Mouse (Mus musculus): ENCODE results near the gene Sept5. TPM values are rescaled to one million over a fixed set of nuclear protein-coding genes. Genes with fewer than 3 reads are reported as not detected.

Sept5 gene
- total RNA-seq, 2 experiments from 2014 or later: 2.7 TPM

DNA sequence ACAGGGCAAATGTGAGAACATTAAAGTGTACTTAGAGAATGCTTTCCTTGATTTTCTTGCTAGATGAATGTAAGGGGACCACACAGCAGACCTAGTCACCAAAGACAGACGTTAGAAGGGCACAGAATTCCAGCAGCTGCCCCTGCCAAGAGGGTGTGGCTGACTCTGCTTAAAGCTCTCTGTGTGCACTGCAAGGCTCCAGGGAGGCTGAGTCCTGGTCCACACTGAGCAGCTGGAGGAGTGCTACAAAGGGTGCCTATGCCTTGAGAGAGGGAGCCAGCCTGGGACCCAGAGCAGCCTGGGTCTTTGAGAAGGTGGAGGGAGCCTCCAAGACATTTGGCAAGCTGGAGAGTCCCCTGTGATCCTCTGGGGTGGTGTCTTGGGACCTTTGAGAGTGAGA is 3.6 kb upstream of the Sept5 start:
- no peak for DNase-seq
- intact Hi-C loops (cut with DNase I): no loop called here

DNA sequence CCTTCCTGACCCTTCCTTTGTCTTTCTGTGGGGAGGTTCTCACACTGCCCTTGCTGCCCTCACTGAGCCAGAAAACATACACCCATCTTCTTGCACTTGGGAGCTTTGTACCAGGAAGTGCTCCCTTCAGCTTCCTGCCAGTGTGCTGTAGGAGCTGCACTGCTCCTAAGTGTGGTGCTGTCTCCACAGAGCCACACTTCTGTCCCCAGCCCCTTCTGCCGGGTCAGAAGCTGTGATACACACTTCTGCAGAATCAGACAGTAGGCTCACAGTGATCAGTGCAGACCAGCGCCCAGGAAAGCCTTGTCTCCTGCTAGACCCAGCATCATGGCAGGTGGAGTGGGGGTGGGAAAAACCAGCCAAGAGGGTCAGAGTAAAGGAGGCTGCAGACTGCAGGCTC is 3.1 kb upstream of the Sept5 start:
- DNase-seq: peak in 1 of 2 experiments; percentile 7
- intact Hi-C loops (cut with DNase I): no loop called here

DNA sequence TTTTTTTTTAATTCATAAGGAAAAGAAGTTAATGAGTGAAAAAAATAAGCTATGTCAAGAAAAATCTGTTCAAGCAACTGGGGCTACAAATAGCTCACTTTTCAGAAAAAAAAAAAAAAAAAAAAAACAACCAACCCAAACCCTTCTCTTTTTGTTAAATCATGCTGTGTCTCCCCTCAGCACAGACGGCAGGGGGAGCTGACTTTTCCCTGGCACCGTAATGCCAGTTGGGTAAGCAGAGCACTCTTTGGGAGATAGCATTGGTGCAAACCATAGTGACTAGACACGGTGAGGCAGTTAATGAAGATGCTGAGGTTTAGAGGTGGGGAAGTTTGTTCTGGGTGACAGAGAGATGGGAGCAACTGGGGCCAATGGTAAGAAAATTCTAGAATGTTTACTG is 2.3 kb upstream of the Sept5 start:
- intact Hi-C loops (cut with DNase I): no loop called here
- peak in 1 of 2 experiments; percentile 8 for DNase-seq

DNA sequence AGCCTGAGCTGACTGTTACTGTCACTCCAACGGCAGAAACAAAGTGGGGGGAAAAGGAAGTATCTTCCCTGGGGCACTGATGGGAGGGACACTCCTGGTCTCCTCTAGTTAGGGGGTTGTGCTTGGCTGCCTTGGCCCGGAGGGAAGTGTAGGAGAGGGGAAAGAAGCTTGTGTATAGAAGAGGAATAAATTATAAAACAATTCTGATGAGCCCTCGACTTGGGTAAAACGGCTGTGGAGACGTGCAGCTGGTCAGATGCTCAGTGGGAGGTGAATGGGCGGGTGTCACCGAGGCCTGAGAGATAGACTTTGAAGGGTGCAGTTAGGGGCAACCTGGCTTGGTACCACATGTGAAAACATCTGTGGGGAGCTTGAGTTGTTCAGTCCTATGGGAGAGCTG is 1.4 kb upstream of the Sept5 start:
- intact Hi-C loops (cut with DNase I): no loop called here
- DNase-seq: peak in 1 of 2 experiments; percentile 3

DNA sequence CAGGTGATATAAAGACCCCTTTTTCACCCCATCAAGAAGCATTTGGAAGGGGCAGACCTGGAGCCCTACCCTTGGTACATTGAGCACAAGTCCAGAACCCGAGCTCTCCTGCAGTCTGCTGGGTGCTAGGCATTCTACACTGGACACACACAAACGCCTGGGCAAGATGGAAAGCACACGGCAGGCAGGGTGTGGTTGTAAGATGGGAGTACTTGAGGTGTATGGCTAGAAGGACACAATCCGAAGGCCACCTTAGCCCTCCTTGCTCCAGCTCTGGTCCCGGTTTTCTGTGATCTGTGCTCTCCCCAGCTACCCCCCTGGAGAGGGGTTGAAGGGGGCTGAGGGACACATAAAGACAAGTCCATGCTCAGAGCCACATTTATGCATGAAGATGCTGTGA is 537 bp upstream of the Sept5 start:
- DNase-seq: no peak
- intact Hi-C loops (cut with DNase I): no loop called here

DNA sequence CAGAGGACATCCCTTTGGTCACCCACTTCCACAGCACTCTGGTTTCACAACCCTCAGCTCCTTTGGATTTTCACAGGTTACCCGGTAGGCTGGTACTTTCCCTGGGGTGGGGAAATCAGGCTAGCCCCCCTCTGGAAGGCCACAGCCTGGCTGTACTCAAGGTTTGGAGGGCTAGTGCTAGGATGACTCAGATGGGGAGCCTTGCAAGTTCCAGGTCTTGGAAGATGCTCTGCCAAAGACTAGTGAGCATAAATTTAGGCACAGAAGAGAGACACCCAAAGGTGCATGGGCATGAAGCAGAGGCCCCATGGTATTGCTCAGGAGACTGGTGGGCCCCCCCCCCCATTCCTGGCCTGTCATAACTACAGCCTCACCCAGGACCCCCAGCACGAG is 810 bp downstream of the Sept5 start:
- DNase-seq: no peak
- intact Hi-C loops (cut with DNase I): loop anchor here (2.0 to 5.0 kb wide), 2 partner anchors 50 to 168 kb away; no protein-coding TSS in a partner anchor

DNA sequence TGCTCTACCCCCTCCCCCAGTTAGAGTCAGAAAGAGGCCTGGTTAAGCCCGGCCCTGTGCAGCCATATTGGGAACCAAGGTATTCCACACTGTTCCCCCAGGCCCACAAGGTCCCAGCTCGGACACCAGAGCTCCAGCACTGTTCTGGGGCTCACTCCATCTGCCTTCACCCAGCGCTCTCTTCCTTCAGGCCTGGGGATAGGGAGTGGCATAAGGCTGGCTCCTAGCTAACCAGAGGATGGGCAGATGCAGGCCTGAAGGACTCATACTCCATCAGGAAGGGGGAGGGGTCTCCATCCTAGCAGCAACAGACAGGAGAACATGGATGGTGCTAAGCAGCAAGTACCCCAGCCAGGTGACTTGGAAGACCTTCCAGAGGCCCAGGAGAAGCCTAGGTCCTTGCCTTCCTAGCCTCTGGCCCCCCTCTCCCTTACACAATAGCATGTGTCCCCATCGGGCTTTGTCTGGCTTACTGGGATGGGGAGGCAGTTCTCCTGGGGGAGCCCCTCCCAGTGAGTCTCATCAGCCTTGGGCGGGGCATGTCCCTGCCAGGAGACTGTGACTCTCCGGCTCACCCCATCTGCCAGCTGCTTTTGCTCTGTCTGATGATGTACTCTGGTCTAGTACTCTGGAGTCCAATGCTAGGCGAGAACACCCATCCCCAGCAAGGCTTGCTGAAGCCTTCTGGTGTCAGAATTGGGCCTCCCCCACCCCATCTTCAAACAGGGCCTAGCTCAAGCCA is 1.4 kb downstream of the Sept5 start:
- intact Hi-C loops (cut with DNase I): loop anchor here (2.0 to 5.0 kb wide), 2 partner anchors 50 to 169 kb away; no protein-coding TSS in a partner anchor
- DNase-seq: peak in 1 of 2 experiments; percentile 27

DNA sequence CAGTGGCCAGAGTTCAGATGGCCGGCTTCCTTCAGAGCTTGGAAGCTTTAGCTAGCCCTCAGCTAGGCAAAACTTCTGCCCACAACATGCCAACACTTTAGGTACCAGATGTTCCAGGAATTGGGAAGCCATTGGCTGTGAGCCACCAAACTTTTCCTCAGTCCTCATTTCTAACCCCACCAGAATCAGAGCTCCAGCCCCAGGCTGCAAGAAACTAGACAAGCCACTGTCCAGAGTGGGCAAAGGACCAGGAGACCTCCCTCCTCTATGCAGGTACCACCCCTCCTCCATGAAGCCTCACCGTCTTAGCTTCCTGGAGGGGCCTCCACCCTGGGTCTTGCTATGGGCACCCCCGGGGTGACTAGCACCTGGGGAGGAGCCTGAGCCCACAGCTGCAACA is 2.6 kb downstream of the Sept5 start:
- peak in 1 of 2 experiments; percentile 14 for DNase-seq
- intact Hi-C loops (cut with DNase I): loop anchor here (5.0 kb wide), 1 partner anchor 170 kb away; no protein-coding TSS in a partner anchor

DNA sequence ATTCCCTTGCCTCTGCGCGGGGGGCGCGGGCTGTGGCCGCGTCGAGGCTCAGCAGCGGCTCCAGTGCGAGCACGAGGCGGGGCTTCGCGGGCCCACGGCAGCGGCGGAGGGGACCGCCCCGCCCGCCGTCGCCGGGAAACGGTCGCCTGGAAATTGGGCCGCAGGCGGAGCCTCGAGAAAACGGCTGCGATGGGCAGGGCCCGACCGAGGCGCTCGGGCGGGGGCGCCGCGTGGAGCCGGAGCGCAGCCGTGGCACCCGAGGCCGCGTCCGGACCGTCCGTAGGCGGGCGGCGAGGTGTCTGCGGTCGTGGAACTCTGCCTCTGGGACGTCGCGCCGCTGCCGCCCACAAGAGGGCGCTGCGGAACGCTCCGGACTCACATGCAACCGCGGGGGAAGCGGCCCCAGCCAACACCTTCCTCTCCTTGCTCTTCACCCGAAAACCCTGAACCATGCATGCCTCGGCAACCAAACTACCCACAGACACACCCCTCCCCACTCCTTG is 3.3 kb downstream of the Sept5 start, which contains the start of gene Gm49601:
Gm49601 (minus strand) TSS at position 52 of the 503 bp plus-strand sequence.
- intact Hi-C loops (cut with DNase I): loop anchor here (5.0 kb wide), 1 partner anchor 171 kb away; no protein-coding TSS in a partner anchor
- DNase-seq: peak; percentile 72 to 83

DNA sequence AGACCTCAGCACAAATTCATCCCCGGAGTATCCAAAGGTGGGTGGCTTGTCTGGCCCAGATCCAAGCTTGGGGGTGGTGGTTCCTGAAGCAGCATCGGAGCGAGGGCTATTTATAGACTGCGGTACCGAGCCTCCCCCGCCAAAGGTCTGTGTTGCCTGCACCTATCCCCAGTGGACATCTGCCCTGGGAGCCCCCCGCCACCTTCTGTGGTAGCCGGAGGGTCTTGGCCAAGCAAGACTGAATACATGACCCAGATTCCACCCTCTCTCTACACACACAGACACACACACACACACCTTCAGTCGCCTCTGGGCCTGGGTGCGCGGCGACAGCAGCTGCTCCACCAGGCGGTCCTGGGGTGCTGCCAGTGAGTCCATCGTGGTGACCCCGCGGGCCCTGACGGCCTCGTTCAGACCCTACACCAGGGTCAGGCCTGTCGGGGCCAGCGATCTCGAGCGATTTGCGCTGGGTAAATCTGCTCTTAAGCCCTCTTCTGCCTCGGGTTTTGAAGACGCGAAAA is 3.9 kb downstream of the Sept5 start:
- DNase-seq: no peak
- intact Hi-C loops (cut with DNase I): loop anchor here (5.0 kb wide), 1 partner anchor 171 kb away; no protein-coding TSS in a partner anchor

DNA sequence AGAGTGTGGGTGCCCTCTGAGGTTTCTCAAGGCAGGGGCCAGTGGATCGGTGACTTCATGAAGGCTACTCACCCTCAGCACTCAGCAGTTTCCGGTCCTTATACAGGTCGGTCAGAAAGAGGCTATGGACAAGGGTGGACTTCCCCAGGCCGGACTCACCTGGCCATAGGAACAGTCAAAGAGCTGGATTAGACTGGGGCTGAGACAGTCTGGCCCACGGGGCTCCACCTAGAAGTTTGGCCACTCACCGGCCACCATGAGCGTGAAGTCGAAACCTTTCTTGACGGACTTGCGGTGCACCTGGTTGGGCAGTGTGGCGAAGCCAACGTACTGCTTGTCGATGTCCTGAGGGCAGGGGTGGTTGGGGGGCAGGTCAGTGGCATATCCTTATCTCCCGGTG is 4.7 kb downstream of the Sept5 start:
- intact Hi-C loops (cut with DNase I): loop anchor here (5.0 kb wide), 1 partner anchor 172 kb away; no protein-coding TSS in a partner anchor
- DNase-seq: no peak

DNA sequence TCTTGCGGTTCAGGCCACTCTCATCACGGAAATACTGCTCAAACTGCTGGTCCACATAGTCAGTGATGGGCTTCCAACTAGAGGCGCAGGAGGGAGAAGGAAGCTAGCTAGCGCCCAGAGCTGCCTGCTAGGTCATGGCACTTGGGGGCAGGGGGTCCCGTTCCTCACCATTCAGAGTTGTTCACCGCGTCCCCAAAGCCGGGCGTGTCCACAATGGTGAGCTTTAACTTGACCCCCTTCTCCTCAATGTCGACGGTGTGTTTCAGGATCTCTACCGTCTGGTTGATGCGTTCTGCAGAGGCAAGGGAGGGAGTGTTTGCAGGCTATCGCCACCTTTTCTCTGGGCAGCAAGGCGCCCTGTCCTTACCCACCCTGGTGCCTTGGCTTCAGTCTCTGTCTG is 5.1 kb downstream of the Sept5 start:
- intact Hi-C loops (cut with DNase I): loop anchor here (5.0 kb wide), 1 partner anchor 173 kb away; no protein-coding TSS in a partner anchor
- DNase-seq: no peak

DNA sequence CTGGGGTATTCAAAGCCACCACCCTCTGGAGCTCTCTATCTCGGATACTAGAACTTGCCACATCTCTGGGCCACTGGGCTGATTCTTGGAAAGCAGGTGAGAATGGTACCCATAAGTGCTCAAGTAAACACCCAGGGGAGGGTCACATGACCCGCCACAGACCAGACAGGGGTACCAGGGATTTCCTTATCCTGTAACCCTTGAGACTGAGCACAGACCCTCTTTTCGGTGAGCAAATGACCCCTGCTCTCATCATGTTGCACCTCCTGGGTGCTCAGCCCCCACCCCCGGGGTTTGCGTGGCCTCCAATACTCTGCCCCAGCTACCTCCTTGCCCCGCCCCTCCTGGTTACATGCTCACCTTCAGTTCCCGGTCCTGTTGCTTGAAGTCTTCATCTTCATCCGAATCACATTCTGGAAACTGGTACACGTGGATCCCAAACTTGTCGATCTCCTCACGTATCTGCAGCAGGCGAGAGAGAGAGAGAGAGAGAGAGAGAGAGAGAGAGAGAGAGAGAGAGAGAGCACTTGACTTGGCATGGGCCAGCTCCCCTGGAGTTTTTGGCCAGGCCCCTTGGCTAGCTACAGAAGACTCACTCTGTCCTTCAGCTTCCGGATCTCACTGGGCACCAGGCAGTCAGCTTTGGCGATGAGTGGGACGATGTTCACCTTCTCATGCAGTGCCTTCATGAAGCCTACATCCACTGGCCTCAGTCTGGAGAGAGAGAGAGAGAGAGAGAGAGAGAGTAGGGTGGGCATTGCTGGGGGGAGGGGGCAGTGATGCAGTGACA is 5.8 kb downstream of the Sept5 start:
- DNase-seq: no peak
- intact Hi-C loops (cut with DNase I): no loop called here

DNA sequence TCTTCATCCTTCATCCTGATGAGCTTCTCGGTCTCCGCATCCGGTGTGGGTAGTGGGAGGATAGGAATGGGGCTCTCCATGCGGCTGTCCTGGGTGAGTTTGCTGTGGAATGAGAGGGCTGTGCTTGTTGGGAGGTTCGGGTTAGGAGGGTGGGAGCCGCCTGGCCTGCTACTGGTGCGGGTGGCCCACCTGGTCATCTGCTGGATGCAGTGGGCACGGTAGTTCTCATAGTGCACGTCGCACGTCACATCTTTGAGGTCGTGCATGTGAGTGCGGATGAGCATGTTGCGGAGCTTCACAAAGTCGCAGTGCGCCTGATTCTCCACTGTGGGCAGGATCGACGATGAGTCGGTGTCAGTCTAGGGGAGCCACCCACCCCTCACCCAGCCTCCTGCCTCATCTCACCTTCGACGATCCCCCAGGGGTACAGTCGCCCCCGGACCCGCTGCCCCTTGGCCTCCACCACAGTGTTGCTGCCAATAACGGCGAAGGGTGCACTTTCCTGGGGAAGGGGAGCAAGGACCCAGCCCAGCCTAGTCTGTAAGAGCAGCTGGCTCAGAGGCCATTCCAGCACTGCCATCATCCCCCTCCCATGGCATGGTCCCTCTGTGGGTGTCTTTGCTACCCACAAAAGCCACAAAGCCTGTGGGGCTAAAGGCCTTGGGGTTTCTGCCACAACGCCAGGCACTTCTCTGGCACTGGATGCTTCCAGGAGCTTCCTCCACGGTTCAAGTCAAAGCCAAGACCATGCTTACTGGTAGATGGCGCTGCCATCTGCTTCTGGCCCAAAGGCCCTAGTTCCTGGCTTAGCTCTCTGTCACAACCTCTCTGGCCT is 6.6 kb downstream of the Sept5 start:
- DNase-seq: no peak
- intact Hi-C loops (cut with DNase I): no loop called here

DNA sequence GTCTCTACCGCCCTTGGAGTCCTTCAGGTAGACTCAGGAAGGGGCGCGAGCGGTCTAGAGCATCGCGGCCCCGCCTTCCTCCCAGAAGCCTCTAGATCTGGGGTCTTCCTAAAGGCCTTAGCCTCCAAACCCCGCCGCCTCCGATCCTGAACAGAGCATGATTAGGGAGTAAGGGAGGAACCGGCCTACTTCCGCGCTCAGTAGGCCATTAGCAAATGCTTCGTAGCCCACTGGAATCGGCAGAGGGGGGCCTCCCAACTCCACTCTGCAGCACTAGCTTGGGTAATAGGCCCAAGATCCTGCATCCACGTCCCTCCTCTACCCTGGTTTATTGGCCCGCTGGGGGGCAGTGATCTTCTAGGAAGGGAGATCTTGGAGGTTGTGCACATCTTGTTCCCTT is 7.7 kb downstream of the Sept5 start, which contains the start of gene Gp1bb:
Gp1bb (minus strand) TSS at position 385 of the 400 bp plus-strand sequence.
- no peak for DNase-seq
- intact Hi-C loops (cut with DNase I): no loop called here

DNA sequence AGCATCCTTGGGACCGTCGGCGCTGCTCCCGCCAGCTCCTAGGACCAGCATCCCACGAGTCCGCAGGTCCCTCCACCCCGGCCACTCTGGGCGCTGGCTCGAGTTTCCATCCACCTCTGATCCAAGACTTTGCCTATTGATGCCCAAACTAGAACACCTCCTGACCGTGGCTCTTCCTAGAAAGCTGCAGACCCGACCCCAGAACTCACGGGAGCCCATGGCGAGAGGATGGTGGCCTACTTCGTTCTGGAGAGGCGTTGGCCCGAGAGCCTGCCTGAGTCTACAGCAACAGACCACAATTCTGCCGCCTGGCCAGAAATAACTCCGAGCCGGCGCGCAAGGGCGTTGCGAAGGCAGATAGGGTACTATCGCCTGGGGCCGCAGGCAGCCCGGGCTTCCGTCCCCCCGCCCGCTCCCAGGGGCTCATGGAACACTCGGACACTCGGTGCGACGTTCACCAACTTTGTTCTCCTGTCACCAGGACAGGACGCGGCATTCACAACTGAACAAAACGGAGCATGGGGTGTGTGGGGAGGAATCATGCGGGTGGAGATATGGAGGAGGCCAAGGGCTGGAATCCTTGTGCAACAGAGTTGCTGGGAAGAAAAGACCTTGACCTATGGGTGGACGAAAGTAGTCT is 8.3 kb downstream of the Sept5 start:
- no peak for DNase-seq
- intact Hi-C loops (cut with DNase I): no loop called here

DNA sequence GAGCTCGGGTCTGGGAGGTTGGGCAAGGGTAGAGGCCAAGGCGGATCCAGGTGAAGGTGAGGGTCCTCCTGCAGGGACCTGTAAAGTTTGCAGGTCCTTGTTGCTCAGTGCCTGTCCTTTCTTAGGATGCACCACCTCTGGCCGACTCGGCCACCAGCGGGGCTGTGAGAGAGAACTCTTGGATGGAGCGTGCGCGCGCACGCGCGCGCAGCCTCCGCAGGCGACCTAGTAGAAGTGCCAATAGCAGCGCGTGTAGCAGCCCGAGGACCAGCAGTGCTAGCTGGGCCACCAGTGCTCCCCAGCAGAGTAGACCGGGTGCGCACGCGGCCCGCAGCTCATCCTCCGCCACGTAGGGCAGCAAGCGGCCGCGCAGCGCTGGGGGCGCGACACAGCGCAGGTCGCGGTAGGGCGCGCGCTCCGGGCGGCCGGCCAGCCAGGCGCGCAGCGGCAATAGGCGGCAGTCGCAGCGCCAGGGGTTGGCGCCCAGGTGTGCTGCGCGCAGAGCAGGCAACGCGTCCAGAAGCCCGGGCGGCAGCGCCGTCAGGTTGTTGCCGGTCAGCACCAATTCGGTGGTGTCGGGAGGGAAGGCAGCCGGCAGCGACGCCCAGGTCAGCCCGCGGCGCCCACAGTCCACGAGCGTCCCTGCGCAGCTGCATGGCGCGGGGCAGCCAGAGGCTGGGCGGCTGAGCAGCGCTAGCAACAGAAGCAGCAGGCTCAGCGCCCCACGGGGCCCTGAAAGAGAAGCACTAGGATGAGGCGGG is 9.0 kb downstream of the Sept5 start:
- intact Hi-C loops (cut with DNase I): no loop called here
- no peak for DNase-seq

DNA sequence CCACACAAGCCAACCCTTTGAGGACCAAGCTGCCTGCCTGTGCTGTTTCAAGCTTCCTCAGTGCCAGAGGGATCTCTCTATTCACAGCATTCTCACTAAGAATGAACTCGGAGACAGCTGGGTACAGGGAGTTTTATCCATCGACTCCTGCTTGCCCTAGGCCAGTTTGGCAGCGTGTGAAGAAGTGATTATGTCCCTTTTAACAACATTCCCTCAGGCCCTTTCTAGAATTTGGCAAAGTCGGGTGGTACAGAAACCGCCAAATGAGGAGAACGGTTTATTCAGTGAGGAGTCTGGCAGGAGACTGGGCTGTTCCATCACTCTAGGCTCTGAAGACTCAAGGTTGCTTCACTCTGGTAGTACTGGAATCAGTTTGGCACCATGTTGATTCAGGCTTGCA is 9.6 kb downstream of the Sept5 start:
- DNase-seq: no peak
- intact Hi-C loops (cut with DNase I): no loop called here

DNA sequence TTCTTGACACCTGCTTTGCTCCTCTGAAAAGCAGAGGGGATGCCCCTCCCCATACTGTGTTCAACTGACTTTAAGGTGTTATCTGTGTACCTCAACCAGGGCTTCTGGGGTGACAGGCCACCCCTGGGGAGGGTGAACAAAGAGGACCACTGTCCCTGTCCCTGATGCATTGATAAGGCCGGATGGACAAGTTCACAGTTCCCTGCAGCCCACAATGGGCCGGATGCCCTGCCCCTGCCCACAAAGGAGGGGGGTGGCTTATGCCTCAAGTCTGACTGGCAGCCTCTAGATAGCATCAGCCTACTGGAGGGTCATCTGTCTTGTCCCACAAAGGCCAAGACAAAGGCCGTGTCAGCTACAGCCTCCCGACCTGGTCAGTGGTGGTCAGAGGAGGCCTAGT is 10.6 kb downstream of the Sept5 start:
- no peak for DNase-seq
- intact Hi-C loops (cut with DNase I): loop anchor here (5.0 kb wide), 2 partner anchors 82 to 272 kb away; partner anchors contain the start of genes Arvcf and Tango2

Measured in gastrocnemius, postnatal 36 days (tissue).